Mouse (Mus musculus) forebrain, embryonic 11.5 days (tissue): ENCODE results near the gene Hoxb4. TPM values are rescaled to one million over a fixed set of nuclear protein-coding genes. Genes with fewer than 3 reads are reported as not detected.

ENCODE experiments used
- ATAC-seq: fragments of 200-750 bp; cut with Nextera tagmentation; replicated peaks from 2 replicates; pipeline ENCODE4 v1.8.0; 2017; ENCODE audit warnings: moderate TSS enrichment; ENCODE audit not compliant: low FRiP score
- DNase-seq: peaks from one replicate; pipeline ENCODE4 v3.0.0-alpha.2; 2017; ENCODE audit warnings: low spot score
- H3K27ac ChIP-seq: fragments of 300-500 bp; sonication (generic); 2 replicates; pipeline ENCODE4 v1.5.1; 2014; ENCODE audit warnings: low read depth, low read length
- H3K27me3 ChIP-seq: fragments of 300-500 bp; sonication (generic); 2 replicates; pipeline ENCODE4 v1.6.1; 2014; ENCODE audit warnings: mild to moderate bottlenecking, low read length, mixed read lengths; ENCODE audit not compliant: control insufficient read depth, insufficient read depth
- H3K36me3 ChIP-seq: fragments of 300-500 bp; sonication (generic); 2 replicates; pipeline ENCODE4 v1.6.1; 2014; ENCODE audit warnings: mild to moderate bottlenecking, low read length, moderate library complexity, mixed read lengths; ENCODE audit not compliant: control insufficient read depth, insufficient read depth
- H3K4me1 ChIP-seq: fragments of 300-500 bp; sonication (generic); replicated peaks from 2 replicates; pipeline ENCODE4 v1.6.1; 2014; ENCODE audit warnings: low read length, mixed read lengths; ENCODE audit not compliant: control insufficient read depth, insufficient read depth
- H3K4me2 ChIP-seq: fragments of 300-500 bp; sonication (generic); 2 replicates; pipeline ENCODE4 v1.6.1; 2014; ENCODE audit warnings: low read depth, mild to moderate bottlenecking, low read length, moderate library complexity, mixed read lengths; ENCODE audit not compliant: severe bottlenecking
- H3K4me3 ChIP-seq: fragments of 300-500 bp; sonication (generic); 2 replicates; pipeline ENCODE4 v1.5.1; 2014; ENCODE audit warnings: low read depth, low read length
- H3K9ac ChIP-seq: fragments of 300-500 bp; sonication (generic); 2 replicates; pipeline ENCODE4 v1.6.1; 2014; ENCODE audit warnings: low read length
- H3K9me3 ChIP-seq: fragments of 300-500 bp; sonication (generic); 2 replicates; pipeline ENCODE4 v1.6.1; 2016; ENCODE audit warnings: low read length, mixed read lengths; ENCODE audit not compliant: control insufficient read depth
- WGBS: fragments of 180-500 bp; shearing (Covaris S2); extraction: QIAGEN DNeasy Blood & Tissue Kit; methylation state at CpG from one replicate; pipeline ENCODE4 v1.1.7; 2014; 5-methylcytosine and 5-hydroxymethylcytosine counted together
- polyA plus RNA-seq: library from polyadenylated mRNA; unstranded; fragments of >200 nt; fragmentation: Nextera tagmentation; extraction: Ambion mirVana; gene quantifications from 2 replicates; pipeline ENCODE4 v1.2.1, GENCODE M21; 2014

Hoxb4 gene
- polyA plus RNA-seq, 1 experiment from 2014 or later, result not detected

- no peak overlapping the region for H3K27ac ChIP-seq
- no peak for ATAC-seq
- H3K9ac ChIP-seq, result no peak overlapping the region
- no peak overlapping the region for H3K4me2 ChIP-seq
- DNase-seq, result no peak
- no peaks in the 10 kb centered on the region for H3K36me3 ChIP-seq
- peaks cover 97% of the 10 kb centered on the region for H3K27me3 ChIP-seq
- 0 out of 2 replicates have a peak, but pooled peaks cover 2% of the 10 kb centered on the region for H3K4me1 ChIP-seq
- no peaks in the 10 kb centered on the region for H3K9me3 ChIP-seq
- under 1% methylated on average over 40 of the region's 40 CpGs for WGBS
- no peak overlapping the region for H3K4me3 ChIP-seq
Measured at GRCm38 (mm10) chr11:96341701-96342575, 23.9 kb downstream of the Hoxb4 start.

GRCm38 (mm10) chr11:96342576-96342930, 24.5 kb downstream of the Hoxb4 start:
- Histone ChIP-seq H3K36me3 (no peaks in the 10 kb centered on the region), H3K4me3 (no peak overlapping the region), H3K4me2 (no peak overlapping the region), H3K9me3 (no peaks in the 10 kb centered on the region), H3K9ac (no peak overlapping the region), H3K4me1 (0 out of 2 replicates have a peak, but pooled peaks cover 2% of the 10 kb centered on the region), H3K27me3 (peaks cover 95% of the 10 kb centered on the region), H3K27ac (no peak overlapping the region)
- ATAC-seq (no peak), DNase-seq (no peak)
- 3% methylated on average over 4 of the region's 4 CpGs for WGBS

GRCm38 (mm10) chr11:96343206-96343745, 25.2 kb downstream of the Hoxb4 start:
- peaks cover 94% of the 10 kb centered on the region for H3K27me3 ChIP-seq
- H3K4me2 ChIP-seq, result no peak overlapping the region
- ATAC-seq (no peak), DNase-seq (peak; percentile 41)
- no peaks in the 10 kb centered on the region for H3K9me3 ChIP-seq
- no peaks in the 10 kb centered on the region for H3K36me3 ChIP-seq
- H3K9ac ChIP-seq, result no peak overlapping the region
- H3K4me1 ChIP-seq, result 0 out of 2 replicates have a peak, but pooled peaks cover 2% of the 10 kb centered on the region
- no peak overlapping the region for H3K27ac ChIP-seq
- H3K4me3 ChIP-seq, result no peak overlapping the region
- 4% methylated on average over 2 of the region's 2 CpGs for WGBS

GRCm38 (mm10) chr11:96344061-96344877, 26.2 kb downstream of the Hoxb4 start:
- peaks cover 94% of the 10 kb centered on the region for H3K27me3 ChIP-seq
- no peaks in the 10 kb centered on the region for H3K36me3 ChIP-seq
- ATAC-seq (no peak), DNase-seq (peak; percentile 59)
- WGBS, result under 1% methylated on average over 39 of the region's 40 CpGs
- no peak overlapping the region for H3K9ac ChIP-seq
- H3K4me3 ChIP-seq, result no peak overlapping the region
- H3K9me3 ChIP-seq, result no peaks in the 10 kb centered on the region
- H3K27ac ChIP-seq, result no peak overlapping the region
- no peak overlapping the region for H3K4me2 ChIP-seq
- 0 out of 2 replicates have a peak, but pooled peaks cover 2% of the 10 kb centered on the region for H3K4me1 ChIP-seq

GRCm38 (mm10) chr11:96344878-96345159, 26.8 kb downstream of the Hoxb4 start:
- Histone ChIP-seq H3K4me2 (no peak overlapping the region), H3K4me1 (0 out of 2 replicates have a peak, but pooled peaks cover 2% of the 10 kb centered on the region), H3K27me3 (peaks cover 94% of the 10 kb centered on the region), H3K9ac (no peak overlapping the region), H3K4me3 (no peak overlapping the region), H3K36me3 (no peaks in the 10 kb centered on the region), H3K9me3 (no peaks in the 10 kb centered on the region), H3K27ac (no peak overlapping the region)
- no peak for ATAC-seq
- WGBS, result 2% methylated on average over 6 of the region's 6 CpGs
- no peak for DNase-seq

GRCm38 (mm10) chr11:96345220-96345892, 27.3 kb downstream of the Hoxb4 start:
- Histone ChIP-seq H3K9me3 (no peaks in the 10 kb centered on the region), H3K4me2 (no peak overlapping the region), H3K9ac (no peak overlapping the region), H3K4me3 (no peak overlapping the region), H3K27ac (no peak overlapping the region), H3K36me3 (no peaks in the 10 kb centered on the region), H3K4me1 (0 out of 2 replicates have a peak, but pooled peaks cover 2% of the 10 kb centered on the region), H3K27me3 (peaks cover 94% of the 10 kb centered on the region)
- no peak for ATAC-seq
- DNase-seq, result no peak
- 1% methylated on average over 48 of the region's 56 CpGs for WGBS

- H3K4me2 ChIP-seq, result no peak overlapping the region
- H3K36me3 ChIP-seq, result no peaks in the 10 kb centered on the region
- H3K9me3 ChIP-seq, result no peaks in the 10 kb centered on the region
- H3K4me1 ChIP-seq, result no peaks in the 10 kb centered on the region
- no peak overlapping the region for H3K27ac ChIP-seq
- ATAC-seq (no peak), DNase-seq (no peak)
- H3K27me3 ChIP-seq, result peaks cover 95% of the 10 kb centered on the region
- H3K4me3 ChIP-seq, result no peak overlapping the region
- whole genome bisulfite sequencing, result under 1% methylated on average over 45 of the region's 45 CpGs
- H3K9ac ChIP-seq, result no peak overlapping the region
Measured at GRCm38 (mm10) chr11:96345893-96346806, 28.1 kb downstream of the Hoxb4 start.
